Mouse (Mus musculus): ENCODE measurements at regions not wholly inside any gene's neighbourhood (a gene's known extent, or its start where the extent isn't known, plus 50 kb on each side); places are given as distances from the start of the nearest gene placed in this dataset.

DNA sequence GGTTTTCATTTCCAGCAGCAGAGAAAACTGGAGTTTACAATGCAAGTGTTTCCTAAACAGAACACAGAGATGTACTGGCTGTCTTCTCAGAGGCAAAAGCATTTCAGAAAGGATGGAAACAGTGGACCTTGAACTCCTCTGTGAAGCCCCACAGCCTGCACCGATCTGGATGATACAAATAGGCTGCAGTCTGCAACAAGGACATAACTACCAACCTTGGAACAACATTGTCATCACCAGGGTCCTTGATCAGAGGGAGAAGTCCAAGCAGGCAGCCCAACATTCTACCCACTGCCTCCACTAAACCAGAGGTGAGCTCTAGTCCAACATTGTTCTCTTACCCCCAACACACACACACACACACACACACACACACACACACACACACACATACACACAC lies 124.5 kb upstream of the Prok2 start:
- TF ChIP-seq POLR2A (IDR thresholded peaks at IDR 0.05; ENCODE audit: insufficient read depth, low read depth, low read length) (no peak), CTCF (IDR thresholded peaks at IDR 0.05; ENCODE audit: insufficient read depth, low read depth, low read length) (no peak)

Data from olfactory bulb, adult 2 months (tissue).